Mouse (Mus musculus) limb, embryonic 11.5 days (tissue): ENCODE measurements around the gene Mcpt4. TPM values are rescaled to one million over a fixed set of nuclear protein-coding genes. Genes with fewer than 3 reads are reported as not detected.
"Not testable (repeated sequence)": the region's sequence is repeated elsewhere in the genome, so short reads cannot be mapped to it uniquely, and the experiment has no call there.

ENCODE experiments used
- ATAC-seq: fragments of 200-750 bp; cut with Nextera tagmentation; 2 replicates; pipeline ENCODE4 v1.8.0; 2017; ENCODE audit warnings: low read depth; ENCODE audit not compliant: insufficient number of reproducible peaks, low FRiP score, low TSS enrichment
- DNase-seq: peaks from one replicate; pipeline ENCODE4 v3.0.0-alpha.2; 2015; ENCODE audit warnings: low spot score
- H3K27ac ChIP-seq: fragments of 300-500 bp; sonication (generic); replicated peaks from 2 replicates; pipeline ENCODE4 v1.5.1; 2014; ENCODE audit warnings: low read depth, mild to moderate bottlenecking, low read length
- H3K27me3 ChIP-seq: fragments of 300-500 bp; sonication (generic); 2 replicates; pipeline ENCODE4 v1.6.1; 2014; ENCODE audit warnings: mild to moderate bottlenecking, low read length, mixed read lengths; ENCODE audit not compliant: control insufficient read depth, insufficient read depth
- H3K36me3 ChIP-seq: fragments of 300-500 bp; sonication (generic); 2 replicates; pipeline ENCODE4 v1.6.1; 2014; ENCODE audit warnings: mild to moderate bottlenecking, low read length, moderate library complexity, mixed read lengths; ENCODE audit not compliant: control insufficient read depth, insufficient read depth
- H3K4me1 ChIP-seq: fragments of 300-500 bp; sonication (generic); 2 replicates; pipeline ENCODE4 v1.6.1; 2014; ENCODE audit warnings: low read length, mixed read lengths; ENCODE audit not compliant: control insufficient read depth, insufficient read depth
- H3K4me2 ChIP-seq: fragments of 300-500 bp; sonication (generic); 2 replicates; pipeline ENCODE4 v1.6.1; 2014; ENCODE audit warnings: low read depth, mild to moderate bottlenecking, moderate library complexity; ENCODE audit not compliant: severe bottlenecking
- H3K4me3 ChIP-seq: fragments of 300-500 bp; sonication (generic); 2 replicates; pipeline ENCODE4 v1.5.1; 2014; ENCODE audit warnings: low read depth, low read length
- H3K9ac ChIP-seq: fragments of 300-500 bp; sonication (generic); 2 replicates; pipeline ENCODE4 v1.6.1; 2014; ENCODE audit warnings: mild to moderate bottlenecking, low read length
- H3K9me3 ChIP-seq: fragments of 300-500 bp; sonication (generic); 2 replicates; pipeline ENCODE4 v1.6.1; 2016; ENCODE audit warnings: low read length; ENCODE audit not compliant: control insufficient read depth
- WGBS: fragments of 180-500 bp; shearing (Covaris S2); extraction: QIAGEN DNeasy Blood & Tissue Kit; methylation state at CpG from one replicate; pipeline ENCODE4 v1.1.7; 2014; 5-methylcytosine and 5-hydroxymethylcytosine counted together
- microRNA-seq: library from miRNA; unstranded; fragments of <30 nt; microRNA quantifications from one replicate; pipeline ENCODE4, GENCODE M21; 2016
- polyA plus RNA-seq: library from polyadenylated mRNA; unstranded; fragments of >200 nt; fragmentation: Nextera tagmentation; extraction: Ambion mirVana; gene quantifications from 2 replicates; pipeline ENCODE4 v1.2.1, GENCODE M21; 2014

Mcpt4 gene
- polyA plus RNA-seq, 1 experiment from 2014 or later: not detected

- WGBS: 85% methylated on average over 3 of the region's 3 CpGs
- not testable (repeated sequence) for ATAC-seq, H3K36me3 ChIP-seq
These were observed 44.4 kb downstream of the Mcpt4 start, which contains the start of gene Mcpt1 for GRCm38 (mm10) chr14:56017671-56018070. Gene Mcpt1 (plus strand): TSS chr14:56017971.

GRCm38 (mm10) chr14:56013924-56014323, 48.2 kb downstream of the Mcpt4 start:
- Histone ChIP-seq H3K36me3 (no peaks in the 10 kb centered on the region), H3K4me1 (no peaks in the 10 kb centered on the region), H3K27ac (no peak overlapping the region), H3K4me2 (no peak overlapping the region), H3K27me3 (no peaks in the 10 kb centered on the region), H3K4me3 (no peak overlapping the region), H3K9me3 (no peaks in the 10 kb centered on the region), H3K9ac (no peak overlapping the region)
- WGBS: 87% methylated on average over 2 of the region's 2 CpGs
- no peak for ATAC-seq
- no peak for DNase-seq

More at GRCm38 (mm10) chr14:56017671-56018070, 44.4 kb downstream of the Mcpt4 start, which contains the start of gene Mcpt1:
- H3K4me1 ChIP-seq, H3K27ac ChIP-seq, H3K9ac ChIP-seq, H3K27me3 ChIP-seq, H3K4me3 ChIP-seq, H3K4me2 ChIP-seq, DNase-seq, H3K9me3 ChIP-seq: not testable (repeated sequence)

- H3K4me3 ChIP-seq: no peak overlapping the region
- no peak overlapping the region for H3K9ac ChIP-seq
- H3K4me1 ChIP-seq: no peaks in the 10 kb centered on the region
- ATAC-seq (no peak), DNase-seq (no peak)
- no peaks in the 10 kb centered on the region for H3K27me3 ChIP-seq
- H3K9me3 ChIP-seq: no peaks in the 10 kb centered on the region
- WGBS: 64% methylated on average over 3 of the region's 3 CpGs
- H3K27ac ChIP-seq: no peak overlapping the region
- H3K36me3 ChIP-seq: no peaks in the 10 kb centered on the region
- H3K4me2 ChIP-seq: no peak overlapping the region
These were observed 49.0 kb downstream of the Mcpt4 start for GRCm38 (mm10) chr14:56013147-56013546.

Small RNA genes within 50 kb of the gene (microRNA-seq; reads per million reads assigned to microRNA genes)
- not detected for gene Mir6949

Other genes starting within 250 kb of the Mcpt4 start
- gene Nfatc4, start 239.2 kb downstream of the Mcpt4 start, polyA plus RNA-seq: 105 and 106 TPM in 2 replicates
- gene Nynrin, start 208.3 kb downstream of the Mcpt4 start, polyA plus RNA-seq: 21.6 and 24.7 TPM in 2 replicates
- gene Cbln3, start 177.9 kb downstream of the Mcpt4 start, polyA plus RNA-seq: 0.11 and 0.27 TPM in 2 replicates
- gene Khnyn, start 177.4 kb downstream of the Mcpt4 start, polyA plus RNA-seq: 17.4 and 18.4 TPM in 2 replicates
- gene Sdr39u1, start 162.0 kb downstream of the Mcpt4 start, polyA plus RNA-seq: 67.2 and 70.2 TPM in 2 replicates
- not detected in 2 replicates for gene Cma1, start 117.6 kb downstream of the Mcpt4 start, polyA plus RNA-seq
- gene Cma2, start 111.3 kb downstream of the Mcpt4 start, polyA plus RNA-seq: not detected in 2 replicates
- not detected in 2 replicates for gene Mcpt1, start 44.3 kb downstream of the Mcpt4 start, polyA plus RNA-seq
- gene Mcpt9, start 31.8 kb downstream of the Mcpt4 start, polyA plus RNA-seq: not detected in 2 replicates
- gene Mcpt2, start 20.3 kb downstream of the Mcpt4 start, polyA plus RNA-seq: not detected in 2 replicates
- gene Mcpt8, start 23.0 kb upstream of the Mcpt4 start, polyA plus RNA-seq: not detected in 2 replicates
- gene Ctsg, start 40.3 kb upstream of the Mcpt4 start, polyA plus RNA-seq: not detected in 2 replicates
- not detected in 2 replicates for gene Gzme, start 58.3 kb upstream of the Mcpt4 start, polyA plus RNA-seq
- gene Gzmd, start 70.3 kb upstream of the Mcpt4 start, polyA plus RNA-seq: not detected in 2 replicates
- gene Gzmg, start 97.3 kb upstream of the Mcpt4 start, polyA plus RNA-seq: not detected in 2 replicates
- not detected in 2 replicates for gene Gzmn, start 112.3 kb upstream of the Mcpt4 start, polyA plus RNA-seq
- gene Gzmf, start 149.1 kb upstream of the Mcpt4 start, polyA plus RNA-seq: not detected in 2 replicates
- not detected in 2 replicates for gene Gzmc, start 172.3 kb upstream of the Mcpt4 start, polyA plus RNA-seq
- gene Gzmb, start 199.9 kb upstream of the Mcpt4 start, polyA plus RNA-seq: not detected in 2 replicates